Comparison of ENCODE assay signal across 32 mouse cellular contexts in the genomic region with DNA sequence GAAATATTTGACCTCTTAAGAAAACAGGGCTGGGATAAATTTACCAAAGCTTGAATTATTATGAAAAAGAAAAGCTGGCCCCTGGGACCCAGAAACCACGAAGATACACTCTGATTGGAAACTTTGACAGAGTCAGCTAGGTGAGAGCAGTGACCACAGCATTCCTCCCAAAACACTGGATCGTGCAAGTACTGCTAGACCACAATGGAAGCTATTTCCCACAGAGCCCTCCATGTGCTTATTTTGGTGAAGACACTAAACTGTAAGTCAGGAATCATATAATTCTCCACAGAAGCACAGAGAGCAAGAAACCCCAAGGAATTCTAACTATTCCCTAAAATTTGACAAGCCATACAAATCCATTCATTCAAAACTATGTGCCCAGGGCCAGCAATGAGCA.
"Had no signal": no experiment of that assay in that cellular context is flagged by ENCODE, and none has a peak within 500 bp of the region (broad histone marks: within the 10 kb centered on the region; RNA-seq: fewer than 3 reads in every experiment).

No protein-coding gene starts in this region.

- H3K9ac ChIP-seq: limb, embryonic 12.5 days; limb, embryonic 13.5 days; limb, embryonic 15.5 days; liver, embryonic 12.5 days; liver, embryonic 13.5 days; liver, embryonic 14.5 days; liver, embryonic 15.5 days; liver, postnatal 0 days; lung, embryonic 14.5 days; lung, embryonic 15.5 days; midbrain, embryonic 12.5 days; midbrain, embryonic 13.5 days; midbrain, embryonic 15.5 days; neural tube, embryonic 12.5 days had no signal

- H3K27ac ChIP-seq: limb, embryonic 10.5 days; limb, embryonic 12.5 days; limb, embryonic 13.5 days; limb, embryonic 15.5 days; liver, embryonic 12.5 days; liver, embryonic 13.5 days; liver, embryonic 14.5 days; liver, embryonic 15.5 days; lung, embryonic 15.5 days; macrophage; midbrain, embryonic 10.5 days; midbrain, embryonic 12.5 days; midbrain, embryonic 13.5 days; midbrain, embryonic 15.5 days; neural tube, embryonic 12.5 days had no signal

- H3K9me3 ChIP-seq: limb, embryonic 10.5 days; limb, embryonic 12.5 days; limb, embryonic 13.5 days; limb, embryonic 15.5 days; liver, embryonic 12.5 days; liver, embryonic 13.5 days; liver, embryonic 15.5 days; lung, embryonic 15.5 days; megakaryocyte, embryonic 14.5 days; midbrain, embryonic 10.5 days; midbrain, embryonic 12.5 days; midbrain, embryonic 13.5 days; midbrain, embryonic 15.5 days; neural tube, embryonic 12.5 days had no signal

- H3K36me3 ChIP-seq: limb, embryonic 10.5 days; limb, embryonic 12.5 days; limb, embryonic 13.5 days; limb, embryonic 15.5 days; liver, embryonic 12.5 days; liver, embryonic 13.5 days; liver, embryonic 15.5 days; lung, embryonic 15.5 days; midbrain, embryonic 10.5 days; midbrain, embryonic 12.5 days; midbrain, embryonic 13.5 days; midbrain, embryonic 15.5 days; neural tube, embryonic 12.5 days had no signal

- H3K4me2 ChIP-seq: limb, embryonic 12.5 days; limb, embryonic 13.5 days; limb, embryonic 15.5 days; liver, embryonic 11.5 days; liver, embryonic 12.5 days; liver, embryonic 13.5 days; liver, embryonic 15.5 days; lung, embryonic 14.5 days; lung, embryonic 15.5 days; midbrain, embryonic 11.5 days; midbrain, embryonic 12.5 days; midbrain, embryonic 13.5 days; midbrain, embryonic 15.5 days; neural tube, embryonic 12.5 days had no signal

- H3K4me3 ChIP-seq: limb, embryonic 10.5 days; limb, embryonic 12.5 days; limb, embryonic 13.5 days; limb, embryonic 15.5 days; liver, embryonic 12.5 days; liver, embryonic 13.5 days; liver, embryonic 15.5 days; lung, embryonic 15.5 days; megakaryocyte, embryonic 14.5 days; midbrain, embryonic 10.5 days; midbrain, embryonic 12.5 days; midbrain, embryonic 13.5 days; midbrain, embryonic 15.5 days; myocyte; neural tube, embryonic 12.5 days had no signal

- H3K27me3 ChIP-seq: limb, embryonic 12.5 days; limb, embryonic 13.5 days; limb, embryonic 15.5 days; liver, embryonic 12.5 days; liver, embryonic 13.5 days; liver, embryonic 15.5 days; lung, embryonic 15.5 days; megakaryocyte, embryonic 14.5 days; midbrain, embryonic 12.5 days; midbrain, embryonic 13.5 days; midbrain, embryonic 15.5 days; neural tube, embryonic 12.5 days had no signal

- H3K4me1 ChIP-seq: limb, embryonic 10.5 days; limb, embryonic 12.5 days; limb, embryonic 13.5 days; limb, embryonic 15.5 days; liver, embryonic 15.5 days; lung, embryonic 15.5 days; megakaryocyte, embryonic 14.5 days; midbrain, embryonic 10.5 days; midbrain, embryonic 12.5 days; midbrain, embryonic 13.5 days; midbrain, embryonic 15.5 days; neural tube, embryonic 12.5 days had no signal

- DNase-seq: left cerebral cortex, postnatal 4 days; liver; liver, embryonic 13.5 days; liver, postnatal 0 days; lung, adult 18-20 months; lung, adult 2 months; lung, embryonic 14.5 days; lung, postnatal 10 days; lung, postnatal 14 days; lung, postnatal 36 days; lung, postnatal 4 days; midbrain, embryonic 14.5 days had no signal

- ATAC-seq: liver, embryonic 12.5 days; liver, postnatal 0 days; lung, postnatal 0 days; midbrain, embryonic 13.5 days; midbrain, embryonic 15.5 days; midbrain, embryonic 16.5 days had no signal
